In genomic region chr4:127263438-127264182, GRCm38 (mm10) we compare ENCODE assay signal across 12 mouse cellular contexts. TPM values are rescaled to one million over a fixed set of nuclear protein-coding genes. Genes with fewer than 3 reads are reported as not detected.
A peak's percentile ranks its signal among the peaks of the same experiment; 100 is the strongest.
DNase-seq lines count a peak whose midpoint lies in the region; ATAC-seq and TF ChIP-seq lines count a peak whose summit lies in the region.
"Had no signal": no experiment of that assay in that cellular context is flagged by ENCODE, and none has a peak within 500 bp of the region (broad histone marks: within the 10 kb centered on the region; RNA-seq: fewer than 3 reads in every experiment).

No protein-coding gene starts in this region.

- no peaks in the 10 kb centered on the region for H3K4me1 ChIP-seq in spleen, adult 2 months (ENCODE audit: control insufficient read depth, insufficient read depth, insufficient read length)
- no peaks in the 10 kb centered on the region for H3K4me1 ChIP-seq in liver, embryonic 15.5 days (replicated peaks)
- H3K4me1 ChIP-seq: limb, embryonic 13.5 days had no signal

- ATAC-seq in liver, embryonic 15.5 days (ENCODE audit: insufficient read depth): peak; percentile 62
- ATAC-seq: Patski had no signal

- TF ChIP-seq POLR2A in spleen, adult 2 months (IDR thresholded peaks at IDR 0.05; ENCODE audit: low read depth, low read length): no peak

- no peak for TF ChIP-seq CTCF in spleen, adult 2 months (IDR thresholded peaks at IDR 0.05; ENCODE audit: extremely low read depth, insufficient read depth, insufficient read length, insufficient replicate concordance)

- H3K27me3 ChIP-seq in spleen, adult 2 months (ENCODE audit: control insufficient read depth, insufficient read depth, low read length): no peaks in the 10 kb centered on the region
- H3K27me3 ChIP-seq in liver, embryonic 15.5 days: no peaks in the 10 kb centered on the region
- H3K27me3 ChIP-seq: Patski had no signal

- no peak overlapping the region for H3K4me3 ChIP-seq in spleen, adult 2 months (ENCODE audit: extremely low read depth, insufficient read depth, insufficient read length)
- H3K4me3 ChIP-seq in liver, embryonic 15.5 days (replicated peaks): no peak overlapping the region
- H3K4me3 ChIP-seq: limb, embryonic 13.5 days had no signal

- no peak overlapping the region for H3K4me2 ChIP-seq in liver, embryonic 15.5 days
- H3K4me2 ChIP-seq: limb, embryonic 13.5 days had no signal

- H3K36me3 ChIP-seq in spleen, adult 2 months (ENCODE audit: control insufficient read depth, insufficient read depth, low read length): no peaks in the 10 kb centered on the region
- H3K36me3 ChIP-seq in liver, embryonic 15.5 days (replicated peaks): no peaks in the 10 kb centered on the region
- H3K36me3 ChIP-seq: limb, embryonic 13.5 days had no signal

- peak overlapping the region; percentile 27; the same call in 1 of the 2 replicates for H3K27ac ChIP-seq in spleen, adult 2 months (ENCODE audit: insufficient read depth, low read length)
- H3K27ac ChIP-seq in liver, embryonic 15.5 days (replicated peaks): no peak overlapping the region
- H3K27ac ChIP-seq: limb, embryonic 13.5 days had no signal

- 51% methylated on average over 19 of the region's 19 CpGs for WGBS in spleen, adult 2 months
- WGBS in liver, embryonic 15.5 days (ENCODE audit: insufficient replicate concordance): 24% methylated on average over 19 of the region's 19 CpGs

- no peak for DNase-seq in spleen, adult 2 months (ENCODE audit: low read depth in 1 of 2, low spot score in 2 of 2)
- DNase-seq in spleen, adult 18-20 months: no peak
- DNase-seq in heart, postnatal 4 days: peak; percentile 48
- DNase-seq in thymus, adult 18-20 months: no peak
- no peak for DNase-seq in layer of hippocampus, postnatal 10 days (ENCODE audit: low spot score in 2 of 2)
- no peak for DNase-seq in left cerebral cortex, adult 8-10 months (ENCODE audit: low spot score in 2 of 2)
- DNase-seq: cerebellum, adult 18-20 months; gastrocnemius, postnatal 14 days; right cerebral cortex, adult 18-20 months had no signal

- H3K9me3 ChIP-seq in liver, embryonic 15.5 days (replicated peaks): no peaks in the 10 kb centered on the region
- H3K9me3 ChIP-seq: limb, embryonic 13.5 days had no signal

- no peak overlapping the region for H3K9ac ChIP-seq in liver, embryonic 15.5 days
- H3K9ac ChIP-seq: limb, embryonic 13.5 days had no signal

RNA-seq across cellular contexts. Expression of gene Smim12, which starts 20.0 kb away (rescaled TPM):
- polyA plus RNA-seq in spleen, adult 2 months (2012; rRNA removed): 19.3 and 28.6 TPM in 2 replicates
- total RNA-seq in heart, postnatal 4 days (2021): 10 to 100 TPM; 37.0 to 42.3 TPM
- 26.2 and 27.1 TPM in 2 replicates for polyA plus RNA-seq in liver, embryonic 15.5 days (2015; fragmentation: Nextera tagmentation; extraction: Ambion mirVana)
- total RNA-seq in layer of hippocampus, postnatal 10 days (2021): 10 to 100 TPM; 41.1 to 45.5 TPM
- 10 to 100 TPM; 56.2 to 58.6 (median 58.4) TPM for total RNA-seq in left cerebral cortex, adult 8-10 months (2022)

RNA-seq across cellular contexts. Expression of gene Gja4, which starts 50.2 kb away (rescaled TPM):
- polyA plus RNA-seq in spleen, adult 2 months (2012; rRNA removed): 15.4 and 18.1 TPM in 2 replicates
- 10 to 100 TPM; 25.3 to 27.4 TPM for total RNA-seq in heart, postnatal 4 days (2021)
- polyA plus RNA-seq in liver, embryonic 15.5 days (2015; fragmentation: Nextera tagmentation; extraction: Ambion mirVana): 2.2 and 2.5 TPM in 2 replicates
- 10 to 100 TPM; 10.7 to 11.1 TPM for total RNA-seq in layer of hippocampus, postnatal 10 days (2021)
- 1 to 10 TPM; 3.7 to 4.6 (median 3.9) TPM for total RNA-seq in left cerebral cortex, adult 8-10 months (2022)
